In the genomic region with DNA sequence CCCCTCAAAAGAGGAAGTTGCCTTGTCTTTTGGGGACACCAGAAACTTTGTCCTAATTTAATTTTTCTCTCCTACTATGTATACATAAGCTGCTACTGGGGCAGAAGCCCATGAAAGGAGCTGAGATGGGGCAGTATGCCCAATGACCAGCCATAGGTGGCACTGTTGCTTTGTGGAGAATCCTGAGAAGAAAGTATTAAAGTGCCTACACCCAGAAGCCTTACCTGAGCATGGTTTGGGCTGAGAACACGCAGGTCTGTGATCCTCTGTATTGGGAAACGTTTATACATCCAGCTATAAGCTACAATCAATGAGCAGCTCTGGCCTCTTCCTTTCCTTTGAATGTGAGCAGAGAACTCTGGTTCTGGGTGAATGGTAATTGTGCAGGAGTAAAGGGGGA, we compare ENCODE assay signal across 21 mouse cellular contexts.
DNase-seq lines count a peak whose midpoint lies in the region; ATAC-seq and TF ChIP-seq lines count a peak whose summit lies in the region.
"Had no signal": no experiment of that assay in that cellular context is flagged by ENCODE, and none has a peak within 500 bp of the region (broad histone marks: within the 10 kb centered on the region; RNA-seq: fewer than 3 reads in every experiment).

No protein-coding gene starts in this region.

- peak; percentile 63 for DNase-seq in heart, adult 11 months
- DNase-seq in heart, adult 18-20 months = no peak
- DNase-seq in left cerebral cortex, adult 11 months (ENCODE audit: low spot score) = peak; percentile 1
- no peak for DNase-seq in left cerebral cortex, postnatal 10 days (ENCODE audit: extremely low spot score in 1 of 2, low spot score in 2 of 2)
- peak; percentile 2 for DNase-seq in brain, embryonic 14.5 days (ENCODE audit: low read depth)
- DNase-seq in kidney, postnatal 4 days = peak; percentile 9 to 15
- DNase-seq in midbrain, embryonic 14.5 days = no peak
- DNase-seq in lung, adult 2 months = no peak
- DNase-seq: cerebellum, adult 9-11 months; embryo, embryonic 11 days; heart, postnatal 10 days; layer of hippocampus, adult 9-11 months; lung, embryonic 14.5 days; retina, postnatal 1 day had no signal

- H3K4me3 ChIP-seq in midbrain, embryonic 14.5 days (replicated peaks; ENCODE audit: low read depth, low read length) = no peak overlapping the region
- H3K4me3 ChIP-seq in lung, adult 2 months (replicated peaks; ENCODE audit: extremely low read depth, low read depth, low read length) = no peak overlapping the region
- H3K4me3 ChIP-seq: forebrain, embryonic 15.5 days; hindbrain, embryonic 13.5 days; intestine, embryonic 15.5 days; midbrain, embryonic 13.5 days; myocyte; neural tube, embryonic 15.5 days had no signal

- H3K36me3 ChIP-seq in midbrain, embryonic 14.5 days (ENCODE audit: control insufficient read depth, insufficient read depth, low read length) = no peaks in the 10 kb centered on the region
- H3K36me3 ChIP-seq: forebrain, embryonic 15.5 days; hindbrain, embryonic 13.5 days; intestine, embryonic 15.5 days; midbrain, embryonic 13.5 days; neural tube, embryonic 15.5 days had no signal

- H3K4me1 ChIP-seq in midbrain, embryonic 14.5 days (ENCODE audit: control insufficient read depth, insufficient read depth, low read length) = no peaks in the 10 kb centered on the region
- no peaks in the 10 kb centered on the region for H3K4me1 ChIP-seq in lung, adult 2 months (ENCODE audit: control insufficient read depth, insufficient read depth, low read length)
- H3K4me1 ChIP-seq: forebrain, embryonic 15.5 days; hindbrain, embryonic 13.5 days; intestine, embryonic 15.5 days; midbrain, embryonic 13.5 days; neural tube, embryonic 15.5 days had no signal

- no peak for ATAC-seq in midbrain, embryonic 14.5 days (ENCODE audit: low FRiP score, low TSS enrichment)
- ATAC-seq: forebrain, embryonic 15.5 days; intestine, embryonic 15.5 days; midbrain, embryonic 13.5 days had no signal

- no peaks in the 10 kb centered on the region for H3K9me3 ChIP-seq in midbrain, embryonic 14.5 days (ENCODE audit: control insufficient read depth, low read length)
- H3K9me3 ChIP-seq: forebrain, embryonic 15.5 days; hindbrain, embryonic 13.5 days; intestine, embryonic 15.5 days; midbrain, embryonic 13.5 days; neural tube, embryonic 15.5 days had no signal

- H3K9ac ChIP-seq in midbrain, embryonic 14.5 days (replicated peaks; ENCODE audit: low read length) = no peak overlapping the region
- H3K9ac ChIP-seq: forebrain, embryonic 15.5 days; hindbrain, embryonic 13.5 days; intestine, embryonic 15.5 days; lung, embryonic 14.5 days; midbrain, embryonic 13.5 days; neural tube, embryonic 15.5 days had no signal

- no peak overlapping the region for H3K4me2 ChIP-seq in midbrain, embryonic 14.5 days (ENCODE audit: low read length)
- H3K4me2 ChIP-seq: forebrain, embryonic 15.5 days; hindbrain, embryonic 13.5 days; intestine, embryonic 15.5 days; lung, embryonic 14.5 days; midbrain, embryonic 13.5 days; neural tube, embryonic 15.5 days had no signal

- no peaks in the 10 kb centered on the region for H3K27me3 ChIP-seq in midbrain, embryonic 14.5 days (ENCODE audit: control insufficient read depth, insufficient read depth, low read length)
- H3K27me3 ChIP-seq: forebrain, embryonic 15.5 days; hindbrain, embryonic 13.5 days; intestine, embryonic 15.5 days; midbrain, embryonic 13.5 days; neural tube, embryonic 15.5 days had no signal

- H3K27ac ChIP-seq in midbrain, embryonic 14.5 days (replicated peaks; ENCODE audit: low read depth, low read length) = no peak overlapping the region
- H3K27ac ChIP-seq: forebrain, embryonic 15.5 days; hindbrain, embryonic 13.5 days; intestine, embryonic 15.5 days; macrophage; midbrain, embryonic 13.5 days; neural tube, embryonic 15.5 days had no signal

- no peak for TF ChIP-seq POLR2A in brain, embryonic 14.5 days (IDR thresholded peaks at IDR 0.05; ENCODE audit: borderline replicate concordance, extremely low read depth, insufficient read depth, insufficient read length, poor library complexity, severe bottlenecking)
- no peak for TF ChIP-seq POLR2A in lung, adult 2 months (IDR thresholded peaks at IDR 0.05; ENCODE audit: borderline replicate concordance, extremely low read depth, low read depth, low read length)

- intact Hi-C loops in left cerebral cortex, postnatal 10 days (cut with DNase I) = no loop called here

- WGBS in midbrain, embryonic 14.5 days = 51% methylated on average over 2 of the region's 2 CpGs
- WGBS in lung, adult 2 months = 33% methylated on average over 2 of the region's 2 CpGs

- TF ChIP-seq CTCF in brain, embryonic 14.5 days (IDR thresholded peaks at IDR 0.05; ENCODE audit: borderline replicate concordance, extremely low read depth, insufficient read depth, insufficient read length) = peak; percentile 1; the same call in 1 of the 2 replicates
- no peak for TF ChIP-seq CTCF in lung, adult 2 months (IDR thresholded peaks at IDR 0.05; ENCODE audit: insufficient read depth, low read length)

Comparison
In these comparisons a context has a peak if more than half of its experiments do, and no peak if none do; other contexts are left out.
1. DNase-seq: peak in heart, adult 11 months (single experiment), left cerebral cortex, adult 11 months (single experiment), brain, embryonic 14.5 days (single experiment) and kidney, postnatal 4 days (2 of 2); none in heart, adult 18-20 months (0 of 2), left cerebral cortex, postnatal 10 days (0 of 2), midbrain, embryonic 14.5 days (single experiment) and lung, adult 2 months (single experiment).